Mouse (Mus musculus): Measurements from ENCODE around the gene Frmd4b.

Frmd4b gene

GRCm38 (mm10) chr6:97617266-97617743 lies at the start of gene Frmd4b:
Gene Frmd4b (minus strand): TSS chr6:97617541.
- no peak for TF ChIP-seq GATA4 (IDR thresholded peaks at IDR 0.05; ENCODE audit: insufficient replicate concordance, low read length)

- TF ChIP-seq GATA4 (IDR thresholded peaks at IDR 0.05; ENCODE audit: insufficient replicate concordance, low read length): no peak
Observed at GRCm38 (mm10) chr6:97666417-97666816, 49.1 kb upstream of the Frmd4b start.

- TF ChIP-seq GATA4 (IDR thresholded peaks at IDR 0.05; ENCODE audit: insufficient replicate concordance, low read length): no peak
Observed at GRCm38 (mm10) chr6:97658921-97659320, 41.6 kb upstream of the Frmd4b start.

GRCm38 (mm10) chr6:97655986-97656385 lies 38.6 kb upstream of the Frmd4b start:
- TF ChIP-seq GATA4 (IDR thresholded peaks at IDR 0.05; ENCODE audit: insufficient replicate concordance, low read length): no peak

GRCm38 (mm10) chr6:97647501-97647900 lies 30.2 kb upstream of the Frmd4b start:
- TF ChIP-seq GATA4 (IDR thresholded peaks at IDR 0.05; ENCODE audit: insufficient replicate concordance, low read length): no peak

- no peak for TF ChIP-seq GATA4 (IDR thresholded peaks at IDR 0.05; ENCODE audit: insufficient replicate concordance, low read length)
Observed at GRCm38 (mm10) chr6:97623330-97623729, 6.0 kb upstream of the Frmd4b start.

- TF ChIP-seq GATA4 (IDR thresholded peaks at IDR 0.05; ENCODE audit: insufficient replicate concordance, low read length): no peak
Observed at GRCm38 (mm10) chr6:97622236-97622635, 4.9 kb upstream of the Frmd4b start.

GRCm38 (mm10) chr6:97617774-97618173 lies 433 bp upstream of the Frmd4b start:
- no peak for TF ChIP-seq GATA4 (IDR thresholded peaks at IDR 0.05; ENCODE audit: insufficient replicate concordance, low read length)

- no peak for TF ChIP-seq GATA4 (IDR thresholded peaks at IDR 0.05; ENCODE audit: insufficient replicate concordance, low read length)
Observed at GRCm38 (mm10) chr6:97616658-97617265, 579 bp downstream of the Frmd4b start.

GRCm38 (mm10) chr6:97615901-97616461 lies 1.4 kb downstream of the Frmd4b start:
- TF ChIP-seq GATA4 (IDR thresholded peaks at IDR 0.05; ENCODE audit: insufficient replicate concordance, low read length): no peak

GRCm38 (mm10) chr6:97614179-97614578 lies 3.2 kb downstream of the Frmd4b start:
- no peak for TF ChIP-seq GATA4 (IDR thresholded peaks at IDR 0.05; ENCODE audit: insufficient replicate concordance, low read length)

GRCm38 (mm10) chr6:97612861-97613260 lies 4.5 kb downstream of the Frmd4b start:
- TF ChIP-seq GATA4 (IDR thresholded peaks at IDR 0.05; ENCODE audit: insufficient replicate concordance, low read length): no peak

- no peak for TF ChIP-seq GATA4 (IDR thresholded peaks at IDR 0.05; ENCODE audit: insufficient replicate concordance, low read length)
Observed at GRCm38 (mm10) chr6:97610051-97610450, 7.3 kb downstream of the Frmd4b start.

GRCm38 (mm10) chr6:97607646-97608045 lies 9.7 kb downstream of the Frmd4b start:
- TF ChIP-seq GATA4 (IDR thresholded peaks at IDR 0.05; ENCODE audit: insufficient replicate concordance, low read length): no peak

- TF ChIP-seq GATA4 (IDR thresholded peaks at IDR 0.05; ENCODE audit: insufficient replicate concordance, low read length): no peak
Observed at GRCm38 (mm10) chr6:97595218-97595617, 22.1 kb downstream of the Frmd4b start.

GRCm38 (mm10) chr6:97594589-97594988 lies 22.8 kb downstream of the Frmd4b start:
- TF ChIP-seq GATA4 (IDR thresholded peaks at IDR 0.05; ENCODE audit: insufficient replicate concordance, low read length): no peak

- no peak for TF ChIP-seq GATA4 (IDR thresholded peaks at IDR 0.05; ENCODE audit: insufficient replicate concordance, low read length)
Observed at GRCm38 (mm10) chr6:97590230-97590629, 27.1 kb downstream of the Frmd4b start.
